Mouse (Mus musculus) spleen, postnatal 36 days (tissue): ENCODE data around the gene Ube2q1.

ENCODE experiments used
- DNase-seq, 2 experiments: peaks; one replicate each; pipeline ENCODE4 v3.0.0; 2022; ENCODE audit warnings: low spot score in 2 of 2, mixed read lengths in 1 of 2

Ube2q1 gene

GRCm38 (mm10) chr3:89821096-89821513 lies 47.7 kb downstream of the Ube2q1 start:
- DNase-seq, result no peak

- no peak for DNase-seq
Measured at GRCm38 (mm10) chr3:89821548-89822480, 48.4 kb downstream of the Ube2q1 start.

DNA sequence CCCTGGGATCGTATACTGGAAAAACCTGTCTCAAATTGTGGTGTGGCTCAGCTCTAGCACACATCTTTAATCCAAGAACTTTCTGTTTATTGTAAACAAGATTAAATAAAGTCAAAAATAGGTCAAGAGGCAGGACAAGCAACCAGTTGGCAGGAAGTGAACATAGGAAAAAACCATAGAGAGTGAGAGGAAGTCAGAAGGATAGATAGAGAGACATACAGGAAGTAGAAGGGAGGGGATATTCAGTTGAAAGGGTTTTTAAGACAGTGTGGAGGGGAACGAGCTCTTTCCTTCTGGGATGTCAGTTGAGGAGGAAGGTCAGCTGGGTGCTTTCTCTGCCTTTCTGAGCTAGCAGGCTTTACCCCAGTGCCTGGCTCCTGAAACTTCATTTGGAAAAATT lies 50.2 kb downstream of the Ube2q1 start:
- DNase-seq, result no peak

GRCm38 (mm10) chr3:89826295-89826694 lies 52.9 kb downstream of the Ube2q1 start:
- DNase-seq, result no peak

- DNase-seq, result no peak
Measured at GRCm38 (mm10) chr3:89830815-89831591, 57.6 kb downstream of the Ube2q1 start, which contains the start of gene She. Gene She (plus strand): TSS chr3:89831370.
